ENCODE assay signal across 11 mouse cellular contexts in genomic region chr2:144525856-144526255, GRCm38 (mm10). TPM values are rescaled to one million over a fixed set of nuclear protein-coding genes. Genes with fewer than 3 reads are reported as not detected.
DNase-seq lines count a peak whose midpoint lies in the region; ATAC-seq and TF ChIP-seq lines count a peak whose summit lies in the region.
"Had no signal": no experiment of that assay in that cellular context is flagged by ENCODE, and none has a peak within 500 bp of the region (broad histone marks: within the 10 kb centered on the region; RNA-seq: fewer than 3 reads in every experiment).

No protein-coding gene starts in this region.

- intact Hi-C loops in heart, postnatal 14 days (cut with DNase I) = no loop called here

- no peak for ATAC-seq in hindbrain, embryonic 15.5 days (ENCODE audit: low FRiP score, low read depth)

- H3K9ac ChIP-seq in hindbrain, embryonic 15.5 days = peak overlapping the region; percentile 86; the same call in 1 of the 2 replicates

- TF ChIP-seq CTCF in brain, embryonic 14.5 days (IDR thresholded peaks at IDR 0.05; ENCODE audit: borderline replicate concordance, extremely low read depth, insufficient read depth, insufficient read length) = no peak

- 46% methylated on average over 10 of the region's 10 CpGs for WGBS in hindbrain, embryonic 15.5 days

- peaks cover 28% of the 10 kb centered on the region for H3K4me1 ChIP-seq in hindbrain, embryonic 15.5 days (replicated peaks)

- H3K4me3 ChIP-seq in hindbrain, embryonic 15.5 days = peak overlapping the region; percentile 93

- H3K36me3 ChIP-seq in hindbrain, embryonic 15.5 days = peaks cover 10% of the 10 kb centered on the region; the same call in 1 of the 2 replicates

- no peaks in the 10 kb centered on the region for H3K9me3 ChIP-seq in hindbrain, embryonic 15.5 days

- no peak for TF ChIP-seq POLR2A in brain, embryonic 14.5 days (IDR thresholded peaks at IDR 0.05; ENCODE audit: borderline replicate concordance, extremely low read depth, insufficient read depth, insufficient read length, poor library complexity, severe bottlenecking)

- H3K27me3 ChIP-seq in hindbrain, embryonic 15.5 days = no peaks in the 10 kb centered on the region

- H3K27ac ChIP-seq in hindbrain, embryonic 15.5 days (replicated peaks) = no peak overlapping the region
- H3K27ac ChIP-seq: macrophage had no signal

- DNase-seq in layer of hippocampus, adult 9-11 months = peak; percentile 30
- DNase-seq in layer of hippocampus, postnatal 36 days = no peak
- DNase-seq in brain, embryonic 14.5 days (ENCODE audit: low read depth) = peak; percentile 23
- DNase-seq in retina, postnatal 1 day = peak; percentile 29
- no peak for DNase-seq in thymus, postnatal 36 days
- no peak for DNase-seq in adrenal gland, adult 2 months
- no peak for DNase-seq in heart, postnatal 14 days
- DNase-seq: kidney, postnatal 4 days; thymus, adult 2 months had no signal

- peak overlapping the region; percentile 92 for H3K4me2 ChIP-seq in hindbrain, embryonic 15.5 days

RNA-seq across cellular contexts. Expression of gene Dzank1, which starts 1.4 kb away (rescaled TPM):
- total RNA-seq in layer of hippocampus, postnatal 36 days (2021) = 100 to 1,000 TPM; 130 to 132 TPM
- polyA plus RNA-seq in brain, embryonic 14.5 days (2012; rRNA removed) = 8.9 and 15.4 TPM in 2 replicates
- polyA plus RNA-seq in hindbrain, embryonic 15.5 days (2015; fragmentation: Nextera tagmentation; extraction: Ambion mirVana) = 15.9 and 18.1 TPM in 2 replicates
- total RNA-seq in adrenal gland, adult 2 months (2021) = 1 to 10 TPM; 4.2 to 4.8 TPM
- polyA plus RNA-seq in adrenal gland, adult 2 months (2012; rRNA removed) = 0.54 and 0.61 TPM in 2 replicates
- total RNA-seq in heart, postnatal 14 days (2021) = 1 to 10 TPM; 1.2 TPM

RNA-seq across cellular contexts. Expression of gene Polr3f, which starts 1.7 kb away (rescaled TPM):
- total RNA-seq in layer of hippocampus, postnatal 36 days (2021) = 10 to 100 TPM; 26.9 to 31.8 TPM
- 21.8 and 23.9 TPM in 2 replicates for polyA plus RNA-seq in brain, embryonic 14.5 days (2012; rRNA removed)
- polyA plus RNA-seq in hindbrain, embryonic 15.5 days (2015; fragmentation: Nextera tagmentation; extraction: Ambion mirVana) = 25.1 and 26.1 TPM in 2 replicates
- total RNA-seq in adrenal gland, adult 2 months (2021) = 10 to 100 TPM; 16.1 to 18.8 TPM
- 2.3 and 3.4 TPM in 2 replicates for polyA plus RNA-seq in adrenal gland, adult 2 months (2012; rRNA removed)
- 10 to 100 TPM; 12.5 to 14.1 TPM for total RNA-seq in heart, postnatal 14 days (2021)

RNA-seq across cellular contexts. Expression of gene Rbbp9, which starts 24.8 kb away (rescaled TPM):
- 10 to 100 TPM; 30.0 to 31.9 TPM for total RNA-seq in layer of hippocampus, postnatal 36 days (2021)
- 32.2 and 32.9 TPM in 2 replicates for polyA plus RNA-seq in brain, embryonic 14.5 days (2012; rRNA removed)
- 50.6 and 51.5 TPM in 2 replicates for polyA plus RNA-seq in hindbrain, embryonic 15.5 days (2015; fragmentation: Nextera tagmentation; extraction: Ambion mirVana)
- total RNA-seq in adrenal gland, adult 2 months (2021) = 10 to 100 TPM; 24.7 to 30.1 TPM
- 6.5 and 7.3 TPM in 2 replicates for polyA plus RNA-seq in adrenal gland, adult 2 months (2012; rRNA removed)
- total RNA-seq in heart, postnatal 14 days (2021) = 10 to 100 TPM; 11.8 to 12.8 TPM

RNA-seq across cellular contexts. Expression of gene Sec23b, which starts 30.2 kb away (rescaled TPM):
- 10 to 100 TPM; 46.4 to 50.0 TPM for total RNA-seq in layer of hippocampus, postnatal 36 days (2021)
- polyA plus RNA-seq in brain, embryonic 14.5 days (2012; rRNA removed) = 63.3 and 64.5 TPM in 2 replicates
- 63.3 and 68.5 TPM in 2 replicates for polyA plus RNA-seq in hindbrain, embryonic 15.5 days (2015; fragmentation: Nextera tagmentation; extraction: Ambion mirVana)
- total RNA-seq in adrenal gland, adult 2 months (2021) = 10 to 100 TPM; 83.1 to 89.3 TPM
- 24.0 and 34.9 TPM in 2 replicates for polyA plus RNA-seq in adrenal gland, adult 2 months (2012; rRNA removed)
- 10 to 100 TPM; 22.5 to 25.1 TPM for total RNA-seq in heart, postnatal 14 days (2021)

Comparison
In these comparisons a context has a peak if more than half of its experiments do, and no peak if none do; other contexts are left out.
1. DNase-seq: peak in layer of hippocampus, adult 9-11 months (single experiment), brain, embryonic 14.5 days (single experiment) and retina, postnatal 1 day (single experiment); none in layer of hippocampus, postnatal 36 days (0 of 2), thymus, postnatal 36 days (0 of 2), adrenal gland, adult 2 months (single experiment) and heart, postnatal 14 days (0 of 2).
2. RNA of gene Dzank1, which starts 1.4 kb away (total RNA-seq): 130 to 132 TPM in layer of hippocampus, postnatal 36 days; 4.2 to 4.8 TPM in adrenal gland, adult 2 months and 1.2 TPM in heart, postnatal 14 days; every median in the first group is over 10 times any median in the second.